Mouse (Mus musculus) ES-E14 (cell line): Measurements from ENCODE around the gene Sstr3. TPM values are rescaled to one million over a fixed set of nuclear protein-coding genes. Genes with fewer than 3 reads are reported as not detected.

Experiments used
- DNase-seq: peaks from one replicate; pipeline ENCODE4 v3.0.0-alpha.2; 2013; ENCODE audit warnings: low read depth, low spot score
- H3K27ac ChIP-seq: 2 replicates; pipeline ENCODE4 v1.5.1; 2012; ENCODE audit warnings: low read depth, mild to moderate bottlenecking, low read length, moderate library complexity, mixed read lengths; ENCODE audit not compliant: poor library complexity, insufficient read depth, severe bottlenecking
- H3K36me3 ChIP-seq: 2 replicates; pipeline ENCODE4 v1.6.1; 2012; ENCODE audit warnings: mild to moderate bottlenecking, low read length, moderate library complexity, mixed read lengths; ENCODE audit not compliant: control insufficient read depth, poor library complexity, insufficient read depth, severe bottlenecking
- H3K4me1 ChIP-seq, 2 experiments: fragments of 150-350 bp in 1 of 2; sonication (generic) in 1 of 2; 2 replicates each; pipeline ENCODE4 v1.6.1; 2012; ENCODE audit warnings: low read length in 2 of 2, mild to moderate bottlenecking in 1 of 2, mixed read lengths in 1 of 2; ENCODE audit not compliant: control insufficient read depth in 2 of 2, insufficient read depth in 2 of 2, poor library complexity in 1 of 2
- H3K4me3 ChIP-seq, 2 experiments: fragments of 150-350 bp in 1 of 2; sonication (generic) in 1 of 2; 2 replicates each; pipeline ENCODE4 v1.5.1; 2012; ENCODE audit warnings: low read length in 2 of 2, low read depth in 1 of 2, mild to moderate bottlenecking in 1 of 2, mixed read lengths in 1 of 2; ENCODE audit not compliant: insufficient read depth in 1 of 2, poor library complexity in 1 of 2, severe bottlenecking in 1 of 2
- H3K9ac ChIP-seq: 2 replicates; pipeline ENCODE4 v1.6.1; 2012; ENCODE audit warnings: low read depth, mild to moderate bottlenecking, low read length, mixed read lengths; ENCODE audit not compliant: poor library complexity, insufficient read depth, severe bottlenecking
- H3K9me3 ChIP-seq: fragments of 150-350 bp; sonication (generic); 2 replicates; pipeline ENCODE4 v1.6.1; 2012; ENCODE audit warnings: low read depth, mild to moderate bottlenecking, low read length; ENCODE audit not compliant: control insufficient read depth, insufficient read depth
- CHD2 ChIP-seq: IDR thresholded peaks from 2 replicates; pipeline ENCODE4 v1.6.1; 2014; ENCODE audit warnings: mild to moderate bottlenecking, low read depth, low read length, inconsistent platforms
- HCFC1 ChIP-seq: IDR thresholded peaks from 2 replicates; pipeline ENCODE4 v1.6.1; 2012; ENCODE audit warnings: low read length, inconsistent platforms, borderline replicate concordance; ENCODE audit not compliant: insufficient read depth
- MAFK ChIP-seq: IDR thresholded peaks from 2 replicates; pipeline ENCODE4 v1.6.1; 2014; ENCODE audit warnings: mild to moderate bottlenecking, low read depth, low read length, inconsistent platforms; ENCODE audit not compliant: insufficient read depth
- ZC3H11A ChIP-seq: IDR thresholded peaks from 2 replicates; pipeline ENCODE4 v1.6.1; 2012; ENCODE audit warnings: low read depth, mild to moderate bottlenecking, inconsistent platforms, low read length, borderline replicate concordance
- ZNF384 ChIP-seq: IDR thresholded peaks from 2 replicates; pipeline ENCODE4 v1.6.1; 2012; ENCODE audit warnings: low read depth, low read length, inconsistent platforms
- in situ Hi-C, 2 experiments: fragments of 600-800 bp; cut with MboI; formaldehyde crosslinking; loops; one replicate each; pipeline ENCODE4 v1.15.1; 2025; ENCODE audit warnings: low sequenced_read_pairs in 2 of 2, inconsistent platforms in 1 of 2; ENCODE audit not compliant: unreplicated experiment in 2 of 2
- total RNA-seq: library from RNA; depleted of rRNA; stranded (reverse); fragments of 300-350 nt; gene quantifications from 2 replicates; pipeline ENCODE4 v1.2.3, GENCODE M21; 2012; rRNA removed

Gene Sstr3
- total RNA-seq, result 0.11 and 0.18 TPM in 2 replicates

- Histone ChIP-seq H3K9ac (peak within 1 kb of the TSS; percentile 25; the same call in 1 of the 2 replicates), H3K9me3 (no peaks in the 10 kb centered on the region), H3K4me3 (no peak within 1 kb of the TSS), H3K4me1 (peaks cover 8 to 24% of the 10 kb centered on the region in 2 experiments), H3K27ac (no peak within 1 kb of the TSS), H3K36me3 (no peaks in the 10 kb centered on the region)
- in situ Hi-C loops, result no loop called here
- DNase-seq, result no peak
- no peak for TF ChIP-seq CHD2
- TF ChIP-seq ZC3H11A, result no peak
- TF ChIP-seq HCFC1, result no peak
- no peak for TF ChIP-seq MAFK
- TF ChIP-seq ZNF384, result no peak
These were observed at the start of gene Sstr3 for GRCm38 (mm10) chr15:78544561-78545001. Gene Sstr3, minus strand, starts transcription at chr15:78544685.

GRCm38 (mm10) chr15:78593896-78594425, 49.5 kb upstream of the Sstr3 start:
- Histone ChIP-seq H3K9me3 (no peaks in the 10 kb centered on the region), H3K9ac (no peak overlapping the region), H3K4me3 (no peak overlapping the region), H3K4me1 (peaks cover 0 to 8% of the 10 kb centered on the region in 2 experiments; a peak in 1 of 4 replicates), H3K27ac (no peak overlapping the region), H3K36me3 (no peaks in the 10 kb centered on the region)
- in situ Hi-C loops, result no loop called here
- DNase-seq, result no peak
- TF ChIP-seq CHD2, result no peak
- no peak for TF ChIP-seq HCFC1
- no peak for TF ChIP-seq ZNF384
- no peak for TF ChIP-seq ZC3H11A
- no peak for TF ChIP-seq MAFK

GRCm38 (mm10) chr15:78592452-78592968, 48.0 kb upstream of the Sstr3 start:
- DNase-seq, result no peak
- Histone ChIP-seq H3K9me3 (no peaks in the 10 kb centered on the region), H3K9ac (no peak overlapping the region), H3K4me3 (no peak overlapping the region), H3K4me1 (peaks cover 0 to 8% of the 10 kb centered on the region in 2 experiments; a peak in 1 of 4 replicates), H3K27ac (no peak overlapping the region), H3K36me3 (no peaks in the 10 kb centered on the region)
- TF ChIP-seq HCFC1, result no peak
- no peak for TF ChIP-seq ZC3H11A
- TF ChIP-seq CHD2, result no peak
- TF ChIP-seq ZNF384, result no peak
- TF ChIP-seq MAFK, result no peak
- in situ Hi-C loops, result no loop called here

GRCm38 (mm10) chr15:78591680-78592451, 47.4 kb upstream of the Sstr3 start:
- no peak for DNase-seq
- H3K9me3 ChIP-seq, result no peaks in the 10 kb centered on the region
- TF ChIP-seq ZC3H11A, result no peak
- TF ChIP-seq MAFK, result no peak
- no peak for TF ChIP-seq ZNF384
- TF ChIP-seq HCFC1, result no peak
- no peak for TF ChIP-seq CHD2
- H3K4me1 ChIP-seq, result peaks cover 0 to 10% of the 10 kb centered on the region in 2 experiments; a peak in 1 of 4 replicates
- H3K27ac ChIP-seq, result no peak overlapping the region
- in situ Hi-C loops, result no loop called here
- no peaks in the 10 kb centered on the region for H3K36me3 ChIP-seq
- H3K4me3 ChIP-seq, result no peak overlapping the region; a peak in 1 of 4 replicates
- no peak overlapping the region for H3K9ac ChIP-seq
